Mouse (Mus musculus) left cerebral cortex, adult 2 months (tissue): Measurements from ENCODE around the gene Ptgfrn. TPM values are rescaled to one million over a fixed set of nuclear protein-coding genes. Genes with fewer than 3 reads are reported as not detected.

Experiments
- DNase-seq, 2 experiments: peaks; one replicate each; pipeline ENCODE4 v3.0.0; 2021 to 2022; ENCODE audit warnings: low spot score in 2 of 2, mixed read lengths in 1 of 2; ENCODE audit errors: extremely low spot score in 1 of 2
- H3K27ac ChIP-seq: fragments of 200-600 bp; 2 replicates; pipeline ENCODE4 v1.8.1; 2022
- H3K4me3 ChIP-seq: fragments of 200-600 bp; 2 replicates; pipeline ENCODE4 v1.8.1; 2022
- CTCF ChIP-seq: fragments of 200-600 bp; IDR thresholded peaks from 2 replicates; pipeline ENCODE4 v1.8.1; 2022; ENCODE audit warnings: antibody characterized with exemption, mild to moderate bottlenecking, moderate library complexity
- intact Hi-C: fragments of 180-260 bp; cut with DNase I; formaldehyde crosslinking; loops from one replicate; pipeline ENCODE4 v1.15.1; 2025
- total RNA-seq, 2 experiments: library from RNA; stranded (reverse); gene quantifications; 2 replicates each; pipeline ENCODE4 v1.2.3; 2021

Gene Ptgfrn
- total RNA-seq, 2 experiments from 2014 or later, result 39.7 to 40.7 TPM

- intact Hi-C loops, result no loop called here
- Histone ChIP-seq H3K27ac (no peak overlapping the region), H3K4me3 (no peak overlapping the region)
- no peak for DNase-seq
- TF ChIP-seq CTCF, result no peak
These were observed 36.7 kb downstream of the Ptgfrn start for GRCm38 (mm10) chr3:101073384-101073783.

DNA sequence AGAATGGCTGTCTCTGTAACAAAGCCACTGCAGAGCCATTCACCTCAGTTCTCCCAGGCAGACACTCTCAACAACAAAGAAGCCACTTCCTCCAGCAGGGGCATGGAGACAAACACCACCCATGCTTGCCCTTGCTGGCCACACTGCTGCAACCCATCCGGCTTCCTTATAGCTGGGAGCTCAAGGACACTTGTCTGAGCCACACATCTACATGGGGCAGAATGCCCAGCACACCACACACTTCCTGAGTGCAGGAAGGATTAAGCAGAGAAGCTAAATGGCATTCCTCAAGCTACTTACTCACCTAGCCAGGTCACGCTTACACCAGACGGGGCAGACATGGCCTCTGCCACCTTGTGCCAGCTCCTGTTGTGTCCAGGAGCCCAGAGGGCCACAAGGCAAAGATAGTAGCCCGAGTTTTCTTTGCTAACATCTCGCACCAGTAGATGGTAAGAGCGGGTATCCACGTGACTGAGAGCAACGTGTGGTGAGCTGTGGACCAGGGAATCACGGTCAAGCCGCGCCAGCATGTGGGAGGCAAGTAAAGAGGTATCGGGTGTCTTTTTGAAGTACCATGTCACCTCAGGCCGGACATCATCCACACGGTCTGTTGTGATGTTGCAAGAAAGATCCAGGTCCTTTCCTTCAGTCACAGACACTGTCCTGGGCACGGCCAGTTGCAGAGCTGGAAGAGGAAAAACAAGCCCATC is 37.4 kb downstream of the Ptgfrn start:
- H3K4me3 ChIP-seq, result no peak overlapping the region
- intact Hi-C loops, result no loop called here
- no peak for TF ChIP-seq CTCF
- no peak overlapping the region for H3K27ac ChIP-seq
- DNase-seq, result no peak

DNA sequence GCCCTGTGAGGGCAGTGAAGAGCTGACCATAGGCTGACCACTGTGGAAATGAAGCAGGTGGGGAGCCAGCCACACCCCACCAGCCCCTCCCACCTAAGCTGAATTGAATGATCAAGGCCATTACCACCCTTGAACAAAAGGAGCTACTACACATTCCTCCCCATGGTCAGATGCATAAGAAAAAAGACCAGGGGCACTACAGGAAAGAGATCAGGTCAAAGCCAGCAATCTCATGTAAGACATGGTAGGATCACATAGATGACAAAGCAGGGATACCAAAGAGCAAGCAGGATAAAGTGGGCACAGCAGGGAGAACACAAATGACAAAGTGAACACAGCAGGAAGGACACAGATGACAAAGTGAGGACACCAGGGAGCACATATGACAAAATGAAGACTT is 38.5 kb downstream of the Ptgfrn start:
- no peak for TF ChIP-seq CTCF
- Histone ChIP-seq H3K4me3 (no peak overlapping the region), H3K27ac (no peak overlapping the region)
- DNase-seq, result no peak
- intact Hi-C loops, result no loop called here

- no peak overlapping the region for H3K4me3 ChIP-seq
- intact Hi-C loops, result no loop called here
- DNase-seq, result no peak
- no peak overlapping the region for H3K27ac ChIP-seq
- TF ChIP-seq CTCF, result no peak
These were observed 39.3 kb downstream of the Ptgfrn start for GRCm38 (mm10) chr3:101070796-101071235.

DNA sequence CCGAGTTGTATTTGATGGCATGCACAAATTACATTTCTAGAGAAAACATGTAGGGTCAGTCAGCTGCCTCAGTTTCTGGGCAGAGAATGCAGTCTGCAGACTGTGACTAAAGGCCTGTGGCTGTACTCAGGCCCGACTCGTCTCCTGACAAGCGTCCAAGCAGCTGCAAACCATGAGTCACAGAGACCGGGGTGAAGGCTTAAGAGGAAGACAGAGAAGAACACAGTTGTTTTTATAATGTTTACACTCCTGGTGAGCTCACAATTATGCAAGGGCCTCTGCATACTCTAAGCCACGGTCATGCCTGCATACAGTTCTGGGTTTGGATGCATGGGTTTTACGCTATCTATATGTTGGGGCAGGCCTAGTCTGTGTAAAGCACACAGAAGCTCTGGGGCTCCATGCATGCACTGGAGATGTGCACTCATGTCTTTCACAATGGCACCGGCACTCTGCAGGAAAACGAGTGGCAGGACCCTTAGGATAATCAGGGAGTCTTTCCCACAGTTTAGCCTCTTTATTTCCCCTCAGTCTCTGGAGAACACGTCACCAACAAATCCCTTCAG is 39.8 kb downstream of the Ptgfrn start:
- H3K27ac ChIP-seq, result no peak overlapping the region
- intact Hi-C loops, result no loop called here
- no peak for TF ChIP-seq CTCF
- DNase-seq, result no peak
- no peak overlapping the region for H3K4me3 ChIP-seq

- intact Hi-C loops, result no loop called here
- no peak overlapping the region for H3K27ac ChIP-seq
- no peak for DNase-seq
- no peak for TF ChIP-seq CTCF
- H3K4me3 ChIP-seq, result no peak overlapping the region
These were observed 41.4 kb downstream of the Ptgfrn start for GRCm38 (mm10) chr3:101068701-101069100.

DNA sequence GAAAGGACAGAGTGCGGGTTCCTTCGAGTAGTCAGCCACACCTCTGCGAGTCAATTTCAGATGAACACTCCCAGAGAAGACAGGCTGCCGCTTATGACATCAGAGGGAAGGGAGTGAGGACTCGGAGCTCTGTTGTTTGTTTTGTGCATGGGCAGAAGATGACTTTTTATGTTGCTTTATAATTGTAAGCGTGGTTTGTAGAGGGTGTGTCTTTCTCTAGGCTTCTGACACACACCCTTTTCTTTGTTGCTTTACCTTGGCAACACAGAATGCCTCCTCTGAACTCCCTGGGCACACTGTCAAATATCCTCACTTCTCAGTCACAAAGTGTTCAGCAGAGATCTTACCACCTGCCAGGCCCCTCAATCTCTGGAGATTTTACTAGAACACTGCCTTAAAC is 43.9 kb downstream of the Ptgfrn start:
- intact Hi-C loops, result no loop called here
- no peak for DNase-seq
- no peak overlapping the region for H3K27ac ChIP-seq
- TF ChIP-seq CTCF, result no peak
- no peak overlapping the region for H3K4me3 ChIP-seq

- intact Hi-C loops, result loop anchor here (5.0 kb wide), 1 partner anchor 35 kb away; no protein-coding TSS in a partner anchor
- no peak for TF ChIP-seq CTCF
These were observed 48.1 kb downstream of the Ptgfrn start for GRCm38 (mm10) chr3:101061865-101062585.

DNA sequence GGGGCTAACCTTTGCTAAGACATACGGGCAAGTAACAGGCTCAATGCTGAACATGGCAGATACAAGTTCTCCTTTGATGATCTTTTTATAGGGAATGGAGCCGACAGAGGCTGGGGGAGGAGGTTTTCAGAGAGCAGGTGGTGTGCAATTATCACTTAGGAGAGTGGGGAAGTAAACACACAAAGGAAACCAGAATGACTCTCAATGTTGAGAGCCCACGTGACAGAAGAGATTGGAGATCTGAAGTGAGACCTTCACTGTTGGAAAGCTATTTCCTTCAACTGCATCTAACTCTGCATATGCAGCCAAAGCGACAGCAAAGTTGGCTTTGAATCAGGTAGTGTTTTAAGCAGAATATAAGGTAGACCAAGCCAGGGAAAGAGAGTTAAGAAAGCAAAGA is 50.9 kb downstream of the Ptgfrn start:
- TF ChIP-seq CTCF, result no peak
- H3K4me3 ChIP-seq, result no peak overlapping the region
- no peak overlapping the region for H3K27ac ChIP-seq
- no peak for DNase-seq
- intact Hi-C loops, result loop anchor here (5.0 kb wide), 1 partner anchor 103 kb away; no protein-coding TSS in a partner anchor

More at GRCm38 (mm10) chr3:101061865-101062585, 48.1 kb downstream of the Ptgfrn start:
- H3K4me3 ChIP-seq, result no peak overlapping the region
- DNase-seq, result peak in 1 of 2 experiments; percentile 33
- no peak overlapping the region for H3K27ac ChIP-seq

DNA sequence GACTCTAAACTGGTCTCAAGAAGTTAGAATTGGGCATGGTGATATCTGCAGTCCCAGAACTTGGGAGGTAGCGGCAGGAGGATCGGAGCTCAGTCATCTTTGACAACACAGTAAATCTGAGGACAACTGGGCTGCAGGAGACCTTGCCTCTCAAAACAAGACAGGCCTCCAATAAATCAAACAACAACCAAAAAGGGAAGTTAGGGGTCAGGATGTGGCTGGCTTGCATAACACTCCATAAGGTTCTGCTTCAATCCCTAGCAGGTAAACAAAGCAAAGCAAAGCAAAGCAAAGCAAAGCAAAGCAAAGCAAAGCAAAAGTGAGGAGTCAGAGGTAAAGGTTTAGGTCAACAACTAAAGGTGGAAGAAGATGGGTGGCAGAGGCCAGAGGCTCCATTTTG is 51.9 kb downstream of the Ptgfrn start:
- intact Hi-C loops, result loop anchor here (5.0 kb wide), 1 partner anchor 104 kb away; no protein-coding TSS in a partner anchor
- H3K27ac ChIP-seq, result no peak overlapping the region
- DNase-seq, result no peak
- H3K4me3 ChIP-seq, result no peak overlapping the region
- no peak for TF ChIP-seq CTCF

- H3K27ac ChIP-seq, result no peak overlapping the region
- no peak for TF ChIP-seq CTCF
- intact Hi-C loops, result loop anchor here (5.0 kb wide), 1 partner anchor 107 kb away; no protein-coding TSS in a partner anchor
- no peak for DNase-seq
- no peak overlapping the region for H3K4me3 ChIP-seq
These were observed 54.9 kb downstream of the Ptgfrn start for GRCm38 (mm10) chr3:101055216-101055615.

DNA sequence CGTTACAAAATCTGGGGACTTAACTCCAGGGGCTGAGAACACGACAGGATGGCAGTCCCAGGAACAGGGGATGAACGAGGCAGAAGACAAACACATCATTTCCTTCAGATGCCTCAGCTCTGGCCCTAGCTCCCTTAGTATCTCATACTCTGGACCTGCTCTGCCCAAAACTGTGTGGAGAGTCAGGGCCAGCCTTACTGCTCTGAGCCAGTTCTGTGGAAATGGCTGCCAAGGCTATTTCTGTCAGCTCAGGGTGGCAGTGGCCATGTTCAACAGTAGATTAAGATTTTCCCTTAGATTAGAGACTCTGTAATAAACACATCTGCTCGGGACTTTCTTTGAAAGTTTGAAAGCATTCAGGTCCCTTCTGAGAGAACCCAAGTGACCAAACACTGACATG is 58.5 kb downstream of the Ptgfrn start:
- H3K27ac ChIP-seq, result no peak overlapping the region
- no peak for DNase-seq
- no peak overlapping the region for H3K4me3 ChIP-seq
- TF ChIP-seq CTCF, result no peak
- intact Hi-C loops, result no loop called here
